ENCODE assay signal across 1 mouse cellular context in the genomic region with DNA sequence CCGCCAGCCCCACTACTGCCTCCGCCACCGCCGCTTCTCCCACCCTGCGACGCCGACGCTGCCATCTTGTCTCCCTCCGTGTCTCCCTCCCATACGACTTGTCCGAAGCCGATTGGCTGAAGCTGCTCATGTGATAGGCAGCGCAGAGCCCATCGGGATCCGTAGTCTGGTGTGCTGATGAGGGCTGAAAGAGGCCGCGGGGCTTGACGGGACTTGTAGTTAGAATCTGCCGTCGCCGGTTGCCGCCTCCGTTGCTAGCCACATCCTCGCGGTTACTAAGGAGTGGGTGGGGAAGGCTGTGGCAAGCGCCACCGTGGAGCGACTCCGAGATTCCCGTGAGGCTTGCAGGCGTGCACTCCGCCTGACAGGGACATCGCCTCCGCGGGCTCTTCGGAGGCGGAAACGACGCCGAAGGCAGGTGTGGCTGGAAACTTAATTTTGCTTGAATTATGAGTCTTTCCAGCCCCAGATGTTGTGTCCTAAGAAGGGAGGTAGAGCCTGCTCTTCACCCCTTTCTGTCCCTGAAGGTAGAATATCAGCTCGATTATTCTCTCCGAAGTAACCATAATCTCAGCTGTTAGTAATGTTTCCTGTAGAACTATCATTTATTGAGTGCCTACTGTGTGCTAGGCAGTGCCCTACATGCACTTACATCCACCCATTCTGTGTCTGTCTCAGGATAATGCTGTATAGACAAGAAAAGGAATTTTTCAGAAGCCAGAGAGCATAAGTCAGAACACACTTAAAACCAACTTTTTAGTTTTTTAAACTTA.
TF ChIP-seq lines count a peak whose summit lies in the region.

A gene (plus strand): TSS at position 304 of the 773 bp plus-strand sequence.

TF ChIP-seq in MEL, 35 proteins besides CTCF, POLR2A, EP300 and RAD21 (continued from another document):
- no peak for TF ChIP-seq GATA1 (IDR thresholded peaks at IDR 0.05; ENCODE audit: low read depth, low read length)
- TF ChIP-seq RCOR1 (IDR thresholded peaks at IDR 0.05; ENCODE audit: low read depth, low read length): no peak
- TF ChIP-seq KAT2A (conservative IDR thresholded peaks at IDR 0.05; ENCODE audit: low read depth, low read length): peak; percentile 94
- TF ChIP-seq SIN3A (IDR thresholded peaks at IDR 0.05; ENCODE audit: low read length): peak; percentile 95
- TF ChIP-seq ZC3H11A (IDR thresholded peaks at IDR 0.05; ENCODE audit: low read depth, low read length): no peak
- TF ChIP-seq ZKSCAN1 (IDR thresholded peaks at IDR 0.05; ENCODE audit: low read depth, low read length): peak; percentile 87
- TF ChIP-seq E2F4 (IDR thresholded peaks at IDR 0.05; ENCODE audit: borderline replicate concordance, low read depth, low read length): no peak
- TF ChIP-seq ZNF384 (IDR thresholded peaks at IDR 0.05; ENCODE audit: low read depth, low read length): no peak
- no peak for TF ChIP-seq ETS1 (IDR thresholded peaks at IDR 0.05; ENCODE audit: low read depth, low read length)
- peak; percentile 91; the same call in 1 of the 2 replicates for TF ChIP-seq POLR2AphosphoS2 (IDR thresholded peaks at IDR 0.05; ENCODE audit: low read length)
- TF ChIP-seq CHD2 (IDR thresholded peaks at IDR 0.05; ENCODE audit: low read length): no peak; the same call in 1 of the 2 replicates
- TF ChIP-seq ELF1 (IDR thresholded peaks at IDR 0.05; ENCODE audit: low read depth, low read length): 0 out of 2 replicates have a peak, but pooled peaks have one; percentile 61
- no peak for TF ChIP-seq UBTF (IDR thresholded peaks at IDR 0.05; ENCODE audit: borderline replicate concordance, insufficient read depth, low read depth, low read length)
